Mouse (Mus musculus): ENCODE results near the gene Zfp422. TPM values are rescaled to one million over a fixed set of nuclear protein-coding genes. Genes with fewer than 3 reads are reported as not detected.

Gene Zfp422
- polyA plus RNA-seq, 1 experiment from 2014 or later: 58.1 TPM

- H3K9me3 ChIP-seq (ENCODE audit: low read length): no peaks in the 10 kb centered on the region
- no peaks in the 10 kb centered on the region for H3K4me1 ChIP-seq (ENCODE audit: insufficient read depth, low read depth, low read length)
- 66% methylated on average over 3 of the region's 3 CpGs for WGBS
- H3K4me2 ChIP-seq (replicated peaks; ENCODE audit: low read depth, low read length): no peak overlapping the region
- no peak overlapping the region for H3K27ac ChIP-seq (ENCODE audit: low read length)
- no peak overlapping the region for H3K4me3 ChIP-seq (ENCODE audit: low read depth, low read length)
- H3K27me3 ChIP-seq (replicated peaks; ENCODE audit: insufficient read depth, low read length): no peaks in the 10 kb centered on the region
- TF ChIP-seq EP300 (IDR thresholded peaks at IDR 0.05) (no peak), CTCF (IDR thresholded peaks at IDR 0.05) (no peak)
- no peaks in the 10 kb centered on the region for H3K36me3 ChIP-seq (ENCODE audit: insufficient read depth, low read length)
- ATAC-seq (no peak), DNase-seq (ENCODE audit: low spot score) (no peak)
- H3K9ac ChIP-seq (replicated peaks; ENCODE audit: low read depth): no peak overlapping the region
These were observed 38.1 kb upstream of the Zfp422 start for GRCm38 (mm10) chr6:116666892-116667291.

- H3K4me2 ChIP-seq (replicated peaks; ENCODE audit: low read depth, low read length): no peak overlapping the region
- whole genome bisulfite sequencing: 77% methylated on average over 12 of the region's 12 CpGs
- ATAC-seq (no peak), DNase-seq (ENCODE audit: low spot score) (peak; percentile 50)
- no peaks in the 10 kb centered on the region for H3K9me3 ChIP-seq (ENCODE audit: low read length)
- H3K36me3 ChIP-seq (ENCODE audit: insufficient read depth, low read length): no peaks in the 10 kb centered on the region
- TF ChIP-seq CTCF (IDR thresholded peaks at IDR 0.05) (no peak), EP300 (IDR thresholded peaks at IDR 0.05) (0 out of 2 replicates have a peak, but pooled peaks have one; percentile 21)
- H3K4me1 ChIP-seq (ENCODE audit: insufficient read depth, low read depth, low read length): no peaks in the 10 kb centered on the region
- H3K9ac ChIP-seq (replicated peaks; ENCODE audit: low read depth): no peak overlapping the region
- H3K27me3 ChIP-seq (replicated peaks; ENCODE audit: insufficient read depth, low read length): no peaks in the 10 kb centered on the region
- H3K4me3 ChIP-seq (ENCODE audit: low read depth, low read length): no peak overlapping the region
- H3K27ac ChIP-seq (ENCODE audit: low read length): no peak overlapping the region
These were observed 37.4 kb upstream of the Zfp422 start for GRCm38 (mm10) chr6:116666085-116666750.

GRCm38 (mm10) chr6:116664830-116665229 lies 36.0 kb upstream of the Zfp422 start:
- no peak overlapping the region for H3K4me2 ChIP-seq (replicated peaks; ENCODE audit: low read depth, low read length)
- no peaks in the 10 kb centered on the region for H3K36me3 ChIP-seq (ENCODE audit: insufficient read depth, low read length)
- H3K9me3 ChIP-seq (ENCODE audit: low read length): no peaks in the 10 kb centered on the region
- no peak overlapping the region for H3K4me3 ChIP-seq (ENCODE audit: low read depth, low read length)
- no peaks in the 10 kb centered on the region for H3K4me1 ChIP-seq (ENCODE audit: insufficient read depth, low read depth, low read length)
- H3K9ac ChIP-seq (replicated peaks; ENCODE audit: low read depth): no peak overlapping the region
- WGBS: 74% methylated on average over 3 of the region's 3 CpGs
- no peaks in the 10 kb centered on the region for H3K27me3 ChIP-seq (replicated peaks; ENCODE audit: insufficient read depth, low read length)
- H3K27ac ChIP-seq (ENCODE audit: low read length): no peak overlapping the region
- no peak for TF ChIP-seq CTCF (IDR thresholded peaks at IDR 0.05)
- no peak for TF ChIP-seq EP300 (IDR thresholded peaks at IDR 0.05)
- ATAC-seq (no peak), DNase-seq (ENCODE audit: low spot score) (no peak)

- no peaks in the 10 kb centered on the region for H3K27me3 ChIP-seq (replicated peaks; ENCODE audit: insufficient read depth, low read length)
- no peaks in the 10 kb centered on the region for H3K36me3 ChIP-seq (ENCODE audit: insufficient read depth, low read length)
- H3K9me3 ChIP-seq (ENCODE audit: low read length): no peaks in the 10 kb centered on the region
- ATAC-seq: peak; percentile 67
- peak; percentile 55 for DNase-seq (ENCODE audit: low spot score)
- H3K9ac ChIP-seq (replicated peaks; ENCODE audit: low read depth): no peak overlapping the region
- WGBS: 72% methylated on average over 6 of the region's 6 CpGs
- no peak overlapping the region for H3K4me2 ChIP-seq (replicated peaks; ENCODE audit: low read depth, low read length)
- no peak overlapping the region for H3K27ac ChIP-seq (ENCODE audit: low read length)
- H3K4me1 ChIP-seq (ENCODE audit: insufficient read depth, low read depth, low read length): no peaks in the 10 kb centered on the region
- H3K4me3 ChIP-seq (ENCODE audit: low read depth, low read length): no peak overlapping the region
- TF ChIP-seq CTCF (IDR thresholded peaks at IDR 0.05): no peak
- no peak for TF ChIP-seq EP300 (IDR thresholded peaks at IDR 0.05)
These were observed 35.2 kb upstream of the Zfp422 start for GRCm38 (mm10) chr6:116664031-116664430.

- H3K4me2 ChIP-seq (replicated peaks; ENCODE audit: low read depth, low read length): no peak overlapping the region
- DNase-seq (ENCODE audit: low spot score): no peak
- no peaks in the 10 kb centered on the region for H3K4me1 ChIP-seq (ENCODE audit: insufficient read depth, low read depth, low read length)
- no peak overlapping the region for H3K9ac ChIP-seq (replicated peaks; ENCODE audit: low read depth)
- H3K4me3 ChIP-seq (ENCODE audit: low read depth, low read length): no peak overlapping the region
- no peak for ATAC-seq
- 67% methylated on average over 2 of the region's 2 CpGs for WGBS
- no peaks in the 10 kb centered on the region for H3K9me3 ChIP-seq (ENCODE audit: low read length)
- no peaks in the 10 kb centered on the region for H3K27me3 ChIP-seq (replicated peaks; ENCODE audit: insufficient read depth, low read length)
- TF ChIP-seq CTCF (IDR thresholded peaks at IDR 0.05) (no peak), EP300 (IDR thresholded peaks at IDR 0.05) (no peak)
- no peak overlapping the region for H3K27ac ChIP-seq (ENCODE audit: low read length)
- H3K36me3 ChIP-seq (ENCODE audit: insufficient read depth, low read length): no peaks in the 10 kb centered on the region
These were observed 34.6 kb upstream of the Zfp422 start for GRCm38 (mm10) chr6:116663364-116663763.

GRCm38 (mm10) chr6:116653684-116654454 lies 25.1 kb upstream of the Zfp422 start:
- ATAC-seq (peak; percentile 33; the same call in 1 of the 2 replicates), DNase-seq (ENCODE audit: low spot score) (peak; percentile 85)
- 45% methylated on average over 9 of the region's 9 CpGs for WGBS
- no peak overlapping the region for H3K4me2 ChIP-seq (replicated peaks; ENCODE audit: low read depth, low read length)
- no peaks in the 10 kb centered on the region for H3K36me3 ChIP-seq (ENCODE audit: insufficient read depth, low read length)
- H3K4me3 ChIP-seq (ENCODE audit: low read depth, low read length): no peak overlapping the region
- H3K9ac ChIP-seq (replicated peaks; ENCODE audit: low read depth): no peak overlapping the region
- H3K27ac ChIP-seq (ENCODE audit: low read length): peak overlapping the region; percentile 95; the same call in 1 of the 2 replicates
- no peaks in the 10 kb centered on the region for H3K27me3 ChIP-seq (replicated peaks; ENCODE audit: insufficient read depth, low read length)
- peaks cover 11% of the 10 kb centered on the region; the same call in 1 of the 2 replicates for H3K4me1 ChIP-seq (ENCODE audit: insufficient read depth, low read depth, low read length)
- H3K9me3 ChIP-seq (ENCODE audit: low read length): no peaks in the 10 kb centered on the region
- TF ChIP-seq CTCF (IDR thresholded peaks at IDR 0.05) (peak; percentile 94), EP300 (IDR thresholded peaks at IDR 0.05) (0 out of 2 replicates have a peak, but pooled peaks have one; percentile 32)

Data from lung, postnatal 0 days (tissue).